Mouse (Mus musculus) adrenal gland, adult 10 weeks (tissue): Measurements from ENCODE around the gene Shtn1. TPM values are rescaled to one million over a fixed set of nuclear protein-coding genes. Genes with fewer than 3 reads are reported as not detected.

Experiments
- polyA plus RNA-seq: library from polyadenylated mRNA; stranded (reverse); fragments of 350-450 nt; fragmentation: Illumina TruSeq; extraction: RNeasy Lipid Tissue Mini Kit (QIAGEN cat#74804); gene quantifications from one replicate; pipeline ENCODE4 v1.2.3, GENCODE M21; 2014; ENCODE audit warnings: low read depth, low replicate concordance

Gene Shtn1
- polyA plus RNA-seq = 56.7 TPM

GRCm38 (mm10) chr19:59075472-59076101 is at the start of gene Shtn1:
Shtn1 (minus strand) TSS chr19:59076100.

DNA sequence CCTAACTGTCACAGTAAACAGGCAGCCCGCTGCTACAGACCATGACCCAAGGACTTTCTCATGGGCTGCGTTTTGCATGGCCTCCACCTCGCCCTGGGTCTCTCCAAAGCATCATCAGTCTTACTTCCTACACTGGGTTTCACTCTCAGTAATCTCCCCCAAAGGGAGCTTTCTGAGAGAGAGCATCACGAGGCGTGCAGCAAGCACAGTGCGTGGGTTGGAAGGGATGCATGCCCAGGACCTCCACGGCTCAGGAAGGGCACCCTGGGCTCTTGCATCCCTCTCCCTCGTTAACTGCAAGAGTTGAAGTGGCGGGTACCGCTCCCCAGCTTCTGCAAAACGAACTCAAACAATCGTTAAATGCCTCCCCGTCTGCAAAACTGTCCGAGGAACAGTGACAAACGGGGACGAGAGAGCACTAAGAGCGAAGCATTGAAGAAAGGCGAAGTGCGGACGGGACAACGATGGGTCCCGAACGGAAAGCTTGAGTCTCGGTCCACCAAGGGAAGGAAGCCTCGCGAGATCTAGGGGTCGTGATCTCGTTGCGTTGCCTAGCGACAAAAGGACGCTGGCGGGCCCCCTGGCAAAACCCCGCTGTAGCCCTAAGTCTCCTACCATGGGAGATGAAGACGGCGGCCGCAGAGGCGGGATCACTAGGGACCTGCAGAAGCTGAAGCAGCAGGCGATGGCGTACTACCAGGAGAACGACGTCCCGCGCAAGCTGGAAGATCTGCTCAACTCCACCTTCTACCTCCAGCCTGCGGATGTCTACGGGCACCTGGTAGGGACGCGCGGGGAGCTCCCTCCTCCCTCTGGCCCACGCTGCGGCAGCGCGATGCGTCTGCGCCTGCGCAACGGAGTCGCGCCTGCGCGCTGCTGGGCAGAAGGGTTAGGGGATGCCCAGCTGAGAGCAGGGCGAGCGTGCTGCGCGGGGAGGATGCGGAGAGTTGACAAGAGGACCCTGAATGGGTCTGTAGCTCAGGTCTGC is 132.8 kb downstream of the Shtn1 start, which contains the start of the genes Eno4 and Hspa12a:
Eno4 (plus strand) TSS at position 585 of the 988 bp plus-strand sequence.
Hspa12a (minus strand) TSS at position 814 of the 988 bp plus-strand sequence.

Other genes starting within 250 kb of the Shtn1 start
- gene Eno4, start 132.7 kb downstream of the Shtn1 start, polyA plus RNA-seq = not detected
- 78.0 TPM for gene Hspa12a, start 132.4 kb downstream of the Shtn1 start, polyA plus RNA-seq
- not detected for gene Vax1, start 94.0 kb upstream of the Shtn1 start, polyA plus RNA-seq
- not detected for gene Kcnk18, start 143.1 kb upstream of the Shtn1 start, polyA plus RNA-seq
- gene Slc18a2, start 184.8 kb upstream of the Shtn1 start, polyA plus RNA-seq = 40.4 TPM
- gene Rps12-ps3, start 246.2 kb upstream of the Shtn1 start, polyA plus RNA-seq = not detected